Mouse (Mus musculus): ENCODE data around the gene Kcnip4.

GRCm38 (mm10) chr5:48490864-48491477 lies 1033.7 kb downstream of the Kcnip4 start:
- TF ChIP-seq GATA1 (IDR thresholded peaks at IDR 0.05; ENCODE audit: low read length): no peak
- no peak for TF ChIP-seq TAL1 (IDR thresholded peaks at IDR 0.05; ENCODE audit: low read length)
